Comparison of ENCODE assay signal across 13 mouse cellular contexts in genomic region chrX:73213819-73214564, GRCm38 (mm10). TPM values are rescaled to one million over a fixed set of nuclear protein-coding genes. Genes with fewer than 3 reads are reported as not detected.
DNase-seq lines count a peak whose midpoint lies in the region; ATAC-seq lines count a peak whose summit lies in the region.
"Not testable (repeated sequence)": the region's sequence is repeated elsewhere in the genome, so short reads cannot be mapped to it uniquely, and the experiment has no call there.
"Had no signal": no experiment of that assay in that cellular context is flagged by ENCODE, and none has a peak within 500 bp of the region (broad histone marks: within the 10 kb centered on the region; RNA-seq: fewer than 3 reads in every experiment).

Gene Xlr4b, plus strand, starts transcription at chrX:73214333.

- ATAC-seq in activated CD4-positive, CD25-positive, alpha-beta regulatory T cell, adult 4 months = peak; percentile 71
- ATAC-seq in hematopoietic stem cell, adult 5-6 weeks (replicated peaks in 1 of 2; ENCODE audit: insufficient read depth in 1 of 2, low FRiP score in 2 of 2, low TSS enrichment in 1 of 2, low read depth in 1 of 2, poor library complexity in 2 of 2, severe bottlenecking in 2 of 2) = 0 out of 4 replicates have a peak, but pooled peaks of 1 of the 2 experiments have one; percentile 7
- not testable (repeated sequence) for ATAC-seq in megakaryocyte-erythroid progenitor cell, adult 5-6 weeks (replicated peaks; ENCODE audit: low FRiP score, low TSS enrichment, poor library complexity, severe bottlenecking); neutrophil, adult 5-6 weeks (ENCODE audit: extremely low read depth, insufficient number of reproducible peaks, low FRiP score, poor library complexity, severe bottlenecking)

- DNase-seq in CD8-positive naive resting alpha-beta T cell, adult 2 months (ENCODE audit: low read depth in 2 of 2, low spot score in 2 of 2) = peak; percentile 8 to 40
- not testable (repeated sequence) for DNase-seq in thymus, postnatal 0 days (ENCODE audit: low spot score)
- DNase-seq in thymus, postnatal 4 days = peak; percentile 16

RNA-seq across cellular contexts. Expression of gene Xlr4b, which starts in this region (rescaled TPM):
- 100 to 1,000 TPM; 144 to 160 TPM for polyA plus RNA-seq in activated CD4-positive, CD25-positive, alpha-beta regulatory T cell, adult 4 months (2017; shearing (Covaris generic))
- 18.1 and 32.3 TPM in 2 replicates for total RNA-seq in hematopoietic stem cell, adult 5-6 weeks (2017)
- total RNA-seq in megakaryocyte-erythroid progenitor cell, adult 5-6 weeks (2014; fragmentation: Nextera tagmentation) = 41.2 TPM in 2 replicates
- total RNA-seq in megakaryocyte-erythroid progenitor cell, adult 5-6 weeks (2017) = 23.1 and 29.2 TPM in 2 replicates
- 58.9 and 71.6 TPM in 2 replicates for total RNA-seq in neutrophil, adult 5-6 weeks (2017)
- polyA plus RNA-seq in thymus, postnatal 0 days (2015; fragmentation: Nextera tagmentation; extraction: Ambion mirVana) = 60.8 and 71.0 TPM in 2 replicates
- total RNA-seq: adrenal gland, postnatal 25 days; gastrocnemius, adult 2 months; gastrocnemius, postnatal 25 days had no signal
- polyA plus RNA-seq: embryonic facial prominence, embryonic 11.5 days; erythroblast, embryonic 14.5 days; G1E had no signal
